Mouse (Mus musculus): ENCODE results near the gene Gemin7. TPM values are rescaled to one million over a fixed set of nuclear protein-coding genes. Genes with fewer than 3 reads are reported as not detected.

Gene Gemin7
- polyA plus RNA-seq, 1 experiment from 2014 or later, result 114 TPM

DNA sequence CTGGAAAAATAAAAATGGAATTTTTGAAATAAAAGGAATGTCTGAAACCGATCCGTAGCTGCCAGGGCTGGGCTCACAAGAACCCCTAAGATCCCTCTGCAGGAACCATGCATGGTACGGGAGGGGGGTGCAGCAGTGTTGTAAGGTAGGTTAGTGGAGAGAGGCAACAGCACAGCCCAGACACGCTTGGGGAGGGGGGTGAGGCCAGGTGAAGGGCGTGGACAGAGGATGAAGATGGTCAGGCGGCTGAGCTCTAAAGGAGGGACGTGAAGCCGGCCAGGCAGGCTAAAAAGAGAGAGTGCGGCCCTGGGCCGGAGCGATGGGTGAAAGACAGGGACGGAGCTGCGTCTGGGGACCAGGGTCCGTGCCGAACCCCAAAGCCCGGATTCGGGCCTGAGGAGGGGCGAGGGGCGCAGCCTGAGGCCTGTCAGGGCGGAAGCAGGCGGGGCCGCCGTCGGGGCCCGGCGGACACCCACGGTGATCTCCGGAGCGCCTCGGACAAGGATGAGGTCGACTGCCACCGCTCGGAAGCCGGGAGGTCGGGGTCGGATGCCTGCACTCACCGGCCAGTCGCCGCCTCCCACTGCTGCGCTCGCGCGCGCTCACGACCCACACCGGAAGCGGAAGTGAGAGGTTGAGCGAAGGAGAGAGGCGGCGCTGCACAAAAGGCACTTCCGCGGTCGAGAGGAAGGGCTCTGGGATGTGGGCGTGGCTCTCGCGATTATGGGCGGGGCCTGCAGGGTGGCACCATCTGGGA lies 26.6 kb upstream of the Gemin7 start, which contains the start of gene Clasrp:
Clasrp (minus strand) TSS at position 638 of the 757 bp plus-strand sequence.
- DNase-seq (ENCODE audit: low spot score) (peak; percentile 97), ATAC-seq (ENCODE audit: low FRiP score, low TSS enrichment) (peak; percentile 93)
- no peak for TF ChIP-seq EP300 (optimal IDR thresholded peaks at IDR 0.05)
- TF ChIP-seq CTCF (IDR thresholded peaks at IDR 0.05; ENCODE audit: low read depth), result peak; percentile 39
- peaks cover 4% of the 10 kb centered on the region; the same call in 1 of the 2 replicates for H3K36me3 ChIP-seq (ENCODE audit: control insufficient read depth, insufficient read depth, low read length)
- H3K27ac ChIP-seq (replicated peaks), result peak within 1 kb of the TSS; percentile 84
- no peaks in the 10 kb centered on the region for H3K9me3 ChIP-seq (ENCODE audit: control insufficient read depth, low read length)
- WGBS, result under 1% methylated on average over 56 of the region's 57 CpGs
- peak within 1 kb of the TSS; percentile 70 for H3K4me2 ChIP-seq (replicated peaks; ENCODE audit: low read depth)
- peak within 1 kb of the TSS; percentile 98 for H3K4me3 ChIP-seq (ENCODE audit: low read depth, low read length)
- no peaks in the 10 kb centered on the region for H3K27me3 ChIP-seq (ENCODE audit: control insufficient read depth, insufficient read depth, low read length)
- H3K4me1 ChIP-seq (replicated peaks; ENCODE audit: control insufficient read depth, insufficient read depth), result peaks cover 3% of the 10 kb centered on the region
- peak within 1 kb of the TSS; percentile 98 for H3K9ac ChIP-seq (ENCODE audit: low read length)

DNA sequence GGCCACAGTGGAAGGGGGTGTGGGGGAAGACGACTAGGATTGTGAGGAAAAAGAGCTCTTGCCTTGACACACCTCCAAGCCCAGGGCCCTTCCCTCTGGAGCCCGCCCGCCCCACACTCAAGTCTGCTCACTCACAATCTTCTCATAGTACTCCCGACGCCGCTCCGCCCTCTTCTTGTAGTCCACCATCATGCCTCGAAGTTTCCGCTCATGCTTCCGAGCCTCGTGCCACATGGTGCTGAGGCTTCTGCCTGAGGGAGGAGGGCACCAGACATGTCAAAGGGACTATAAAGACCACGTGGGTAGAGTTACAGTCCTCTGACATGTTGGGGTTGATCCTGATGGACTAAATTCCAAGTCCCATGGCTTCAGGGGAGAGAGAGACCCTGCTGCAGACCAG lies 25.7 kb upstream of the Gemin7 start:
- ATAC-seq (ENCODE audit: low FRiP score, low TSS enrichment) (no peak), DNase-seq (ENCODE audit: low spot score) (no peak)
- WGBS, result 77% methylated on average over 12 of the region's 12 CpGs
- Histone ChIP-seq H3K27ac (replicated peaks) (no peak overlapping the region), H3K4me1 (replicated peaks; ENCODE audit: control insufficient read depth, insufficient read depth) (peaks cover 3% of the 10 kb centered on the region), H3K27me3 (ENCODE audit: control insufficient read depth, insufficient read depth, low read length) (no peaks in the 10 kb centered on the region), H3K4me2 (replicated peaks; ENCODE audit: low read depth) (peak overlapping the region; percentile 70), H3K36me3 (ENCODE audit: control insufficient read depth, insufficient read depth, low read length) (peaks cover 4% of the 10 kb centered on the region; the same call in 1 of the 2 replicates), H3K9me3 (ENCODE audit: control insufficient read depth, low read length) (no peaks in the 10 kb centered on the region), H3K4me3 (ENCODE audit: low read depth, low read length) (no peak overlapping the region), H3K9ac (ENCODE audit: low read length) (peak overlapping the region; percentile 98; the same call in 1 of the 2 replicates)
- TF ChIP-seq CTCF (IDR thresholded peaks at IDR 0.05; ENCODE audit: low read depth) (no peak), EP300 (optimal IDR thresholded peaks at IDR 0.05) (no peak)

DNA sequence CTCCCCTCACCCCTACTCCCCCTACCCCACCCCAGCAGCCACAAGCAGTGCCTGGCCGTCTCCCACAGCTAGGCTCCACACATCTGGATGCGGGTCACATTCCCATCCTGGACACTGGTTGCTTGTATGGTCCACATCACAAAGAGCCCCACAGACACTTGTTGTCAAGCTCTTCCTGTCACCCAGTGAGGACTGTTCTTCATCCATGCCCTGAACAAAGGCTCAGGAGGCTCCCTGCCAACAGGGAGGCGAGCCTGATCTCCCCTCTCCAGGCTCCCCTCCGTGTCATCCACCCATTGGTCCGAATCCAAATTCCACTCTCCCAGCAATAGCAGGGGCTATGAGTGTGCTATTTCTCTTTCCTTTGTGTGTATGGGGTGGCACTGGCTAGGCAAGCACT lies 23.2 kb upstream of the Gemin7 start:
- WGBS, result 60% methylated on average over 5 of the region's 5 CpGs
- no peaks in the 10 kb centered on the region for H3K9me3 ChIP-seq (ENCODE audit: control insufficient read depth, low read length)
- no peaks in the 10 kb centered on the region for H3K27me3 ChIP-seq (ENCODE audit: control insufficient read depth, insufficient read depth, low read length)
- no peak overlapping the region for H3K4me2 ChIP-seq (replicated peaks; ENCODE audit: low read depth)
- peaks cover 3% of the 10 kb centered on the region for H3K4me1 ChIP-seq (replicated peaks; ENCODE audit: control insufficient read depth, insufficient read depth)
- DNase-seq (ENCODE audit: low spot score) (no peak), ATAC-seq (ENCODE audit: low FRiP score, low TSS enrichment) (no peak)
- no peak overlapping the region for H3K4me3 ChIP-seq (ENCODE audit: low read depth, low read length)
- peaks cover 4% of the 10 kb centered on the region; the same call in 1 of the 2 replicates for H3K36me3 ChIP-seq (ENCODE audit: control insufficient read depth, insufficient read depth, low read length)
- no peak for TF ChIP-seq CTCF (IDR thresholded peaks at IDR 0.05; ENCODE audit: low read depth)
- no peak overlapping the region for H3K9ac ChIP-seq (ENCODE audit: low read length)
- no peak overlapping the region for H3K27ac ChIP-seq (replicated peaks)

DNA sequence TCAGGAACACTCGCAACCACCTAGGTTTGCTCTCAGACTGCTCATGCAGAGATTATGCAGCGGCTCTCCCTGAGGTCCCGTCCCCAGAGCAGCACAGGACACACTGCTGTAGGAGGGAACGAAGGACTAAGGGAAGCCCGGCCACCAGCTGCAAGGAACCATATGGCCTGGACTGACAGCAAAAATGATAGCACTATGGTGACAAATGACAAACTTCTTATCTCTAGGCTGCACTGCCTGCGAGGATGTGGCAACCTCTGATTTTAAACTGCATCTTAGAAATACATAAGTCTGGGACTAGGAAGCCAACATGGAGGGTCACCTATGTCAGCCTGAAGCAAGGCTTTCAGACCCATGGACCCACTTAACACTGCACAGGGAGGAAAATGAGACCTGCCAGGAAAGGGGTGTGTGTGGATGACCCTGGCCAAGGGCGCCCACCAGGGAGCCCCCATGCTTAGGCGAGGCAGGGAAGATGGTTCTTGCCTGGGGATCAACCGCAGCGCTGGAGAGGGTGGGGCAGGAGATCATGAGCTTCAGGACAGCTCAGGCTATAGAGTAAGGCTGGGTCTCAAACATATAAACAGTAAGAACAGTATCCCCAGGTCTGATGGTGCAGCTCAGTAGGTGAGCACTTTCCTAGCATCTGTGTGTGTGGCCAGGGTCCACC lies 15.8 kb upstream of the Gemin7 start:
- WGBS, result 89% methylated on average over 10 of the region's 10 CpGs
- ATAC-seq (ENCODE audit: low FRiP score, low TSS enrichment), result no peak
- no peak overlapping the region for H3K27ac ChIP-seq (replicated peaks)

DNA sequence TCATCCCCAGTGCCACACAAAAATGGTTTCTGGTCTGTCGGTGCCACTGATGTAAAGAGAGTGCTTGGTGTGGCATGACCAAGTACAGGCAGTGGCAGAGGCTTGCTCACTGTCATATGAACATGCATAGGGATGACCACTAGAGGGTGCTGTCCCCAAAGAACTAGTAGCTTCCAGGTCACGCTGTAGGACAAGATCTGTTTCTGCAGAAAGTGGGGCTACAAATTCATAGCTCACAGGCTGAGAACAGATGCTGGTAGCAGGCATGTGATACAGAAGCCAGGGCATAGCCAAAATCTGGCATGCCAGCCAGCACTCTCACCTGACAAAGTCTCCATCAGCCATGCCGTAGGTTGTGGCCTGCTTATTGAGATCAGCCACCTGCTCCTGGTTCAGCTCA lies 12.5 kb upstream of the Gemin7 start:
- H3K4me1 ChIP-seq (replicated peaks; ENCODE audit: control insufficient read depth, insufficient read depth), result no peaks in the 10 kb centered on the region
- WGBS, result 50% methylated on average over 3 of the region's 3 CpGs
- H3K9me3 ChIP-seq (ENCODE audit: control insufficient read depth, low read length), result no peaks in the 10 kb centered on the region
- TF ChIP-seq CTCF (IDR thresholded peaks at IDR 0.05; ENCODE audit: low read depth) (peak; percentile 91), EP300 (optimal IDR thresholded peaks at IDR 0.05) (no peak)
- H3K36me3 ChIP-seq (ENCODE audit: control insufficient read depth, insufficient read depth, low read length), result peaks cover 47% of the 10 kb centered on the region
- DNase-seq (ENCODE audit: low spot score) (peak; percentile 71), ATAC-seq (ENCODE audit: low FRiP score, low TSS enrichment) (peak; percentile 72)
- H3K4me3 ChIP-seq (ENCODE audit: low read depth, low read length), result no peak overlapping the region
- no peaks in the 10 kb centered on the region for H3K27me3 ChIP-seq (ENCODE audit: control insufficient read depth, insufficient read depth, low read length)
- H3K4me2 ChIP-seq (replicated peaks; ENCODE audit: low read depth), result no peak overlapping the region
- H3K27ac ChIP-seq (replicated peaks), result no peak overlapping the region
- no peak overlapping the region for H3K9ac ChIP-seq (ENCODE audit: low read length)

More for the DNA sequence above, 15.8 kb upstream of the Gemin7 start:
- Histone ChIP-seq H3K27me3 (ENCODE audit: control insufficient read depth, insufficient read depth, low read length) (no peaks in the 10 kb centered on the region), H3K9ac (ENCODE audit: low read length) (no peak overlapping the region), H3K9me3 (ENCODE audit: control insufficient read depth, low read length) (no peaks in the 10 kb centered on the region), H3K4me1 (replicated peaks; ENCODE audit: control insufficient read depth, insufficient read depth) (no peaks in the 10 kb centered on the region), H3K4me2 (replicated peaks; ENCODE audit: low read depth) (no peak overlapping the region), H3K36me3 (ENCODE audit: control insufficient read depth, insufficient read depth, low read length) (peaks cover 37% of the 10 kb centered on the region), H3K4me3 (ENCODE audit: low read depth, low read length) (no peak overlapping the region)
- no peak for DNase-seq (ENCODE audit: low spot score)
- TF ChIP-seq CTCF (IDR thresholded peaks at IDR 0.05; ENCODE audit: low read depth) (no peak), EP300 (optimal IDR thresholded peaks at IDR 0.05) (no peak)

DNA sequence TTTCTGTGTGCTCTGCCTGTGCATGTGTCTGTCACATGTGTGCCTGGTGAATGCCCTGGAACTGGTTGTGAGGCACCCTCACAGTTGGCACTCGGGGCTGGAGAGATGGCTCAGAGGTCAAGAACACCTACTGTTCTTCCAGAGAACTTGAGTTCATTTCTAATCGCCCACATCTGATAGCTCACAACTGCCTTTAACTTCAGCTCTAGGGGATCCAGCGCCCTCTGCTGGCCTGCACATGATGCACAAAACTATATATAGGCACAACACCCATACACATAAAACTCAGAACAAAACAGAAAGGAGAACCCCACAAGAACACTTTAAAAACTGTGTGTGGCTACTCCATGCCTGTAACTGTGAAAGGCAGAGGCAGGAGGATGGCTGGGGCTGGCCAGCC lies 11.8 kb upstream of the Gemin7 start:
- TF ChIP-seq EP300 (optimal IDR thresholded peaks at IDR 0.05) (no peak), CTCF (IDR thresholded peaks at IDR 0.05; ENCODE audit: low read depth) (peak; percentile 81)
- Histone ChIP-seq H3K9me3 (ENCODE audit: control insufficient read depth, low read length) (no peaks in the 10 kb centered on the region), H3K36me3 (ENCODE audit: control insufficient read depth, insufficient read depth, low read length) (peaks cover 50% of the 10 kb centered on the region), H3K4me1 (replicated peaks; ENCODE audit: control insufficient read depth, insufficient read depth) (no peaks in the 10 kb centered on the region), H3K9ac (ENCODE audit: low read length) (no peak overlapping the region), H3K27me3 (ENCODE audit: control insufficient read depth, insufficient read depth, low read length) (no peaks in the 10 kb centered on the region), H3K27ac (replicated peaks) (no peak overlapping the region), H3K4me3 (ENCODE audit: low read depth, low read length) (no peak overlapping the region), H3K4me2 (replicated peaks; ENCODE audit: low read depth) (no peak overlapping the region)
- DNase-seq (ENCODE audit: low spot score) (peak; percentile 73), ATAC-seq (ENCODE audit: low FRiP score, low TSS enrichment) (no peak)
- WGBS, result 47% methylated on average over 3 of the region's 3 CpGs
